Mouse (Mus musculus) c-Kit-positive CD71-negative TER-119-negative erythroid progenitor cells, embryonic 14.5 days (primary cell): ENCODE measurements around the gene Glrb.
A peak's percentile ranks its signal among the peaks of the same experiment; 100 is the strongest.

Experiments
- DNase-seq: peaks from one replicate; pipeline ENCODE4 v3.0.0-alpha.2; 2013; ENCODE audit warnings: low read depth

Gene Glrb

GRCm38 (mm10) chr3:80913111-80913778 is at the start of gene Glrb:
TSS of gene Glrb (minus strand) at chr3:80913660.
- DNase-seq: no peak

- DNase-seq: no peak
Observed at GRCm38 (mm10) chr3:80959965-80960364, 46.5 kb upstream of the Glrb start.

GRCm38 (mm10) chr3:80958591-80958990 is 45.1 kb upstream of the Glrb start:
- peak; percentile 5 for DNase-seq

- no peak for DNase-seq
Observed at GRCm38 (mm10) chr3:80913779-80914284, 372 bp upstream of the Glrb start.

- no peak for DNase-seq
Observed at GRCm38 (mm10) chr3:80894745-80895480, 18.5 kb downstream of the Glrb start.

GRCm38 (mm10) chr3:80894328-80894727 is 19.1 kb downstream of the Glrb start:
- no peak for DNase-seq

GRCm38 (mm10) chr3:80893055-80893690 is 20.3 kb downstream of the Glrb start:
- DNase-seq: no peak

GRCm38 (mm10) chr3:80891087-80891486 is 22.4 kb downstream of the Glrb start:
- DNase-seq: no peak

GRCm38 (mm10) chr3:80885174-80885573 is 28.3 kb downstream of the Glrb start:
- no peak for DNase-seq

GRCm38 (mm10) chr3:80883601-80884000 is 29.9 kb downstream of the Glrb start:
- no peak for DNase-seq

- DNase-seq: no peak
Observed at GRCm38 (mm10) chr3:80880660-80881293, 32.7 kb downstream of the Glrb start.

- no peak for DNase-seq
Observed at GRCm38 (mm10) chr3:80878571-80878970, 34.9 kb downstream of the Glrb start.

GRCm38 (mm10) chr3:80874690-80875353 is 38.6 kb downstream of the Glrb start:
- DNase-seq: no peak

- DNase-seq: no peak
Observed at GRCm38 (mm10) chr3:80874081-80874480, 39.4 kb downstream of the Glrb start.

GRCm38 (mm10) chr3:80871472-80872171 is 41.8 kb downstream of the Glrb start:
- no peak for DNase-seq

- no peak for DNase-seq
Observed at GRCm38 (mm10) chr3:80867328-80867727, 46.1 kb downstream of the Glrb start.

- no peak for DNase-seq
Observed at GRCm38 (mm10) chr3:80852912-80853507, 60.5 kb downstream of the Glrb start.

GRCm38 (mm10) chr3:80850947-80851346 is 62.5 kb downstream of the Glrb start:
- DNase-seq: no peak

GRCm38 (mm10) chr3:80845634-80846033 is 67.8 kb downstream of the Glrb start:
- DNase-seq: no peak

GRCm38 (mm10) chr3:80839845-80840244 is 73.6 kb downstream of the Glrb start:
- DNase-seq: no peak

- DNase-seq: no peak
Observed at GRCm38 (mm10) chr3:80837583-80837982, 75.9 kb downstream of the Glrb start.
